Mouse (Mus musculus): ENCODE measurements at regions not wholly inside any gene's neighbourhood (a gene's known extent, or its start where the extent isn't known, plus 50 kb on each side); places are given as distances from the start of the nearest gene placed in this dataset.

GRCm38 (mm10) chr11:34153749-34154525, 54.0 kb downstream of the Foxi1 start:
- Histone ChIP-seq H3K4me1 (ENCODE audit: insufficient read depth, low read length) (no peaks in the 10 kb centered on the region), H3K9me3 (ENCODE audit: low read length) (no peaks in the 10 kb centered on the region), H3K4me3 (ENCODE audit: low read length) (no peak overlapping the region), H3K36me3 (ENCODE audit: insufficient read depth, low read length) (no peaks in the 10 kb centered on the region), H3K9ac (replicated peaks; ENCODE audit: low read length) (no peak overlapping the region), H3K4me2 (ENCODE audit: low read depth, low read length) (no peak overlapping the region), H3K27me3 (ENCODE audit: insufficient read depth, low read length) (no peaks in the 10 kb centered on the region), H3K27ac (no peak overlapping the region)
- ATAC-seq (no peak), DNase-seq (ENCODE audit: low spot score) (no peak)
- WGBS: 80% methylated on average over 5 of the region's 5 CpGs
- no peak for TF ChIP-seq CTCF (IDR thresholded peaks at IDR 0.05; ENCODE audit: low read depth)

DNA sequence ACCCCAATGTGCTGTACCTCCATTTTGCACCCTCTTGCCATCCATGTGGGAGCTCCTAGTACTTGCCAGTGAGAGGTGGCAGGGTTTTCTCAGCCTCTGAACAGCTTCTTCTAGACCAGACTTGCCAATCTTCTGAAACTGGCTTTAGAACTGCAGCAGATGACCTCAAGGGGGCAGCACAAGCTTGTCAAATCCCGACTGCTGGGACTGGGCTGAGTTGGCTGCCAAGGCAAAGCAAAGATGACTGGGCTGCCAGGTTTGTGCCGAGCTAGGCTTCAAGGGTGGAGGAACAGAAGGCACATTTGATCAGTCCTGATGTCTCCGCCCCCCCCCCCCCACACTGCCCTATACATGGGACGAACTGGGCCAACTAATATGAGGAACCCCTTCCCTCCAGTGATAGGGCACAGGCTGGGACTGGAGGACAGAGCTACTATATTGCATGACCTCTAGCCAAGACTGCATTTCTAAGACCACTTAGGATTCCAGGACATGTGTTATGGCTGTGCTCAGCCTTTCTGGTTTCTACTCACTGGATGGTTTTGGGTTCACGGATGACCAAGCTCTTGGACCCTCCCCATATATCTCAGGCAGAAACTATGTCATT, 51.1 kb upstream of the 4930469K13Rik start:
- ATAC-seq: peak; percentile 89
- Histone ChIP-seq H3K9ac (replicated peaks; ENCODE audit: low read length) (no peak overlapping the region), H3K4me3 (ENCODE audit: low read length) (no peak overlapping the region), H3K4me2 (ENCODE audit: low read depth, low read length) (no peak overlapping the region), H3K27me3 (ENCODE audit: insufficient read depth, low read length) (no peaks in the 10 kb centered on the region), H3K9me3 (ENCODE audit: low read length) (no peaks in the 10 kb centered on the region), H3K36me3 (ENCODE audit: insufficient read depth, low read length) (no peaks in the 10 kb centered on the region), H3K4me1 (ENCODE audit: insufficient read depth, low read length) (no peaks in the 10 kb centered on the region), H3K27ac (no peak overlapping the region)
- peak; percentile 94 for DNase-seq (ENCODE audit: low spot score)
- peak; percentile 85 for TF ChIP-seq CTCF (IDR thresholded peaks at IDR 0.05; ENCODE audit: low read depth)
- 33% methylated on average over 5 of the region's 5 CpGs for WGBS
